Mouse (Mus musculus) neural tube, embryonic 14.5 days (tissue): Measurements from ENCODE around the gene Btnl9. TPM values are rescaled to one million over a fixed set of nuclear protein-coding genes. Genes with fewer than 3 reads are reported as not detected.
"Not testable (repeated sequence)": the region's sequence is repeated elsewhere in the genome, so short reads cannot be mapped to it uniquely, and the experiment has no call there.

Source experiments
- ATAC-seq: fragments of 200-750 bp; cut with Nextera tagmentation; 2 replicates; pipeline ENCODE4 v1.8.0; 2017; ENCODE audit warnings: low read depth, mild to moderate bottlenecking, moderate TSS enrichment, moderate library complexity
- H3K27ac ChIP-seq: fragments of 300-500 bp; sonication (generic); 2 replicates; pipeline ENCODE4 v1.5.1; 2014; ENCODE audit warnings: low read depth, mild to moderate bottlenecking, control low read depth, low read length, moderate library complexity, mixed read lengths
- H3K27me3 ChIP-seq: fragments of 300-500 bp; sonication (generic); 2 replicates; pipeline ENCODE4 v1.6.1; 2014; ENCODE audit warnings: low read length; ENCODE audit not compliant: control insufficient read depth, insufficient read depth
- H3K36me3 ChIP-seq: fragments of 300-500 bp; sonication (generic); 2 replicates; pipeline ENCODE4 v1.6.1; 2014; ENCODE audit warnings: low read length, mixed read lengths; ENCODE audit not compliant: control insufficient read depth, insufficient read depth
- H3K4me1 ChIP-seq: fragments of 300-500 bp; sonication (generic); 2 replicates; pipeline ENCODE4 v1.6.1; 2014; ENCODE audit warnings: low read length; ENCODE audit not compliant: control insufficient read depth, insufficient read depth
- H3K4me2 ChIP-seq: fragments of 300-500 bp; sonication (generic); 2 replicates; pipeline ENCODE4 v1.6.1; 2014; ENCODE audit warnings: mild to moderate bottlenecking, low read depth, low read length, control low read depth
- H3K4me3 ChIP-seq: fragments of 300-500 bp; sonication (generic); 2 replicates; pipeline ENCODE4 v1.5.1; 2014; ENCODE audit warnings: low read depth, low read length, control low read depth, mixed read lengths
- H3K9ac ChIP-seq: fragments of 300-500 bp; sonication (generic); replicated peaks from 2 replicates; pipeline ENCODE4 v1.6.1; 2014; ENCODE audit warnings: low read depth, mild to moderate bottlenecking, control low read depth, low read length, mixed read lengths
- H3K9me3 ChIP-seq: fragments of 300-500 bp; sonication (generic); 2 replicates; pipeline ENCODE4 v1.6.1; 2016; ENCODE audit warnings: low read length; ENCODE audit not compliant: control insufficient read depth
- WGBS: fragments of 180-500 bp; shearing (Covaris S2); extraction: QIAGEN DNeasy Blood & Tissue Kit; methylation state at CpG from one replicate; pipeline ENCODE4 v1.1.7; 2014; 5-methylcytosine and 5-hydroxymethylcytosine counted together
- polyA plus RNA-seq: library from polyadenylated mRNA; unstranded; fragments of >200 nt; fragmentation: Nextera tagmentation; extraction: Ambion mirVana; gene quantifications from 2 replicates; pipeline ENCODE4 v1.2.1, GENCODE M21; 2014

The Btnl9 gene
- polyA plus RNA-seq, 1 experiment from 2014 or later: 0.17 TPM

- Histone ChIP-seq H3K27me3 (no peaks in the 10 kb centered on the region; the same call in 1 of the 2 replicates), H3K9me3 (no peaks in the 10 kb centered on the region), H3K9ac (peak overlapping the region; percentile 95), H3K4me3 (peak overlapping the region; percentile 98), H3K27ac (peak overlapping the region; percentile 96), H3K4me1 (peaks cover 16% of the 10 kb centered on the region), H3K36me3 (no peaks in the 10 kb centered on the region), H3K4me2 (peak overlapping the region; percentile 92)
- 0% methylated on average over 24 of the region's 24 CpGs for WGBS
- ATAC-seq: peak; percentile 75
Measured at GRCm38 (mm10) chr11:49203771-49204497, 17.0 kb upstream of the Btnl9 start.

GRCm38 (mm10) chr11:49203129-49203768 lies 16.3 kb upstream of the Btnl9 start, which contains the start of gene Zfp62:
Zfp62 (plus strand) TSS chr11:49203292.
- under 1% methylated on average over 43 of the region's 47 CpGs for WGBS
- peak within 1 kb of the TSS; percentile 92 for H3K4me2 ChIP-seq

GRCm38 (mm10) chr11:49202523-49203061 lies 15.6 kb upstream of the Btnl9 start:
- H3K27ac ChIP-seq: peak overlapping the region; percentile 96
- H3K4me3 ChIP-seq: peak overlapping the region; percentile 98
- ATAC-seq: peak; percentile 50; the same call in 1 of the 2 replicates

More at GRCm38 (mm10) chr11:49203129-49203768, 16.3 kb upstream of the Btnl9 start, which contains the start of gene Zfp62:
- H3K27ac ChIP-seq: peak within 1 kb of the TSS; percentile 96
- H3K27me3 ChIP-seq: no peaks in the 10 kb centered on the region; the same call in 1 of the 2 replicates
- no peaks in the 10 kb centered on the region for H3K36me3 ChIP-seq
- peak within 1 kb of the TSS; percentile 95 for H3K9ac ChIP-seq
- peaks cover 16% of the 10 kb centered on the region for H3K4me1 ChIP-seq
- peak; percentile 95 for ATAC-seq
- no peaks in the 10 kb centered on the region for H3K9me3 ChIP-seq
- peak within 1 kb of the TSS; percentile 98 for H3K4me3 ChIP-seq

GRCm38 (mm10) chr11:49202071-49202470 lies 15.1 kb upstream of the Btnl9 start:
- Histone ChIP-seq H3K4me1 (peaks cover 16% of the 10 kb centered on the region), H3K4me2 (peak overlapping the region; percentile 92), H3K4me3 (peak overlapping the region; percentile 98), H3K27me3 (no peaks in the 10 kb centered on the region; the same call in 1 of the 2 replicates), H3K9me3 (no peaks in the 10 kb centered on the region), H3K27ac (no peak overlapping the region), H3K36me3 (no peaks in the 10 kb centered on the region), H3K9ac (peak overlapping the region; percentile 95; the same call in 1 of the 2 replicates)
- 62% methylated on average over 2 of the region's 2 CpGs for WGBS
- no peak for ATAC-seq

More at GRCm38 (mm10) chr11:49202523-49203061, 15.6 kb upstream of the Btnl9 start:
- Histone ChIP-seq H3K27me3 (no peaks in the 10 kb centered on the region; the same call in 1 of the 2 replicates), H3K9me3 (no peaks in the 10 kb centered on the region), H3K4me2 (peak overlapping the region; percentile 92), H3K36me3 (no peaks in the 10 kb centered on the region), H3K4me1 (peaks cover 16% of the 10 kb centered on the region), H3K9ac (peak overlapping the region; percentile 95)
- 6% methylated on average over 10 of the region's 10 CpGs for WGBS

- H3K9ac ChIP-seq: no peak overlapping the region
- H3K4me3 ChIP-seq: no peak overlapping the region
- ATAC-seq: no peak
- H3K4me1 ChIP-seq: peaks cover 16% of the 10 kb centered on the region
- H3K4me2 ChIP-seq: no peak overlapping the region
- H3K36me3 ChIP-seq: no peaks in the 10 kb centered on the region
- no peaks in the 10 kb centered on the region for H3K9me3 ChIP-seq
- H3K27ac ChIP-seq: no peak overlapping the region
- H3K27me3 ChIP-seq: no peaks in the 10 kb centered on the region; the same call in 1 of the 2 replicates
Measured at GRCm38 (mm10) chr11:49201142-49201541, 14.2 kb upstream of the Btnl9 start.

- no peaks in the 10 kb centered on the region; the same call in 1 of the 2 replicates for H3K27me3 ChIP-seq
- H3K36me3 ChIP-seq: no peaks in the 10 kb centered on the region
- H3K9me3 ChIP-seq: no peaks in the 10 kb centered on the region
- H3K4me3 ChIP-seq: no peak overlapping the region
- no peak for ATAC-seq
- H3K4me2 ChIP-seq: no peak overlapping the region
- H3K27ac ChIP-seq: no peak overlapping the region
- peaks cover 16% of the 10 kb centered on the region for H3K4me1 ChIP-seq
- no peak overlapping the region for H3K9ac ChIP-seq
Measured at GRCm38 (mm10) chr11:49200666-49201065, 13.7 kb upstream of the Btnl9 start.

GRCm38 (mm10) chr11:49195819-49196322 lies 8.9 kb upstream of the Btnl9 start:
- H3K9ac ChIP-seq: no peak overlapping the region
- no peak for ATAC-seq
- no peak overlapping the region for H3K4me3 ChIP-seq
- no peak overlapping the region; the same call in 1 of the 2 replicates for H3K27ac ChIP-seq
- 88% methylated on average over 7 of the region's 7 CpGs for WGBS
- no peaks in the 10 kb centered on the region for H3K36me3 ChIP-seq
- H3K9me3 ChIP-seq: no peaks in the 10 kb centered on the region
- H3K4me2 ChIP-seq: no peak overlapping the region
- H3K4me1 ChIP-seq: no peaks in the 10 kb centered on the region
- no peaks in the 10 kb centered on the region for H3K27me3 ChIP-seq

- H3K9me3 ChIP-seq, H3K27ac ChIP-seq, H3K4me2 ChIP-seq, H3K4me3 ChIP-seq, H3K36me3 ChIP-seq, H3K9ac ChIP-seq, H3K4me1 ChIP-seq, H3K27me3 ChIP-seq, ATAC-seq: not testable (repeated sequence)
- WGBS: 91% methylated on average over 8 of the region's 9 CpGs
Measured at GRCm38 (mm10) chr11:49194771-49195170, 7.8 kb upstream of the Btnl9 start.
